7 mouse cellular contexts compared by ENCODE assay signal in genomic region chr11:6187878-6188277, GRCm38 (mm10). TPM values are rescaled to one million over a fixed set of nuclear protein-coding genes. Genes with fewer than 3 reads are reported as not detected.
DNase-seq lines count a peak whose midpoint lies in the region; ATAC-seq and TF ChIP-seq lines count a peak whose summit lies in the region.

No protein-coding gene starts in this region.

- no peak; the same call in 1 of the 2 replicates for TF ChIP-seq CTCF in gastrocnemius, adult 2 months (IDR thresholded peaks at IDR 0.05)

- peak; percentile 95 to 98 for DNase-seq in cerebellum, postnatal 36 days
- DNase-seq in gastrocnemius, adult 2 months, result peak; percentile 91
- DNase-seq in hindlimb bud, embryonic 11.5 days (ENCODE audit: extremely low spot score, low read depth, low spot score), result peak; percentile 89
- DNase-seq in left cerebral cortex, adult 18-20 months (ENCODE audit: low spot score in 2 of 2), result peak; percentile 94 to 96
- DNase-seq in midbrain, embryonic 10.5 days (ENCODE audit: low spot score), result peak; percentile 77
- DNase-seq in right cerebral cortex, postnatal 4 days, result peak; percentile 89

- peak; percentile 34 for ATAC-seq in activated CD4-positive, CD25-positive, alpha-beta regulatory T cell, adult 4 months

- H3K27me3 ChIP-seq in midbrain, embryonic 10.5 days (ENCODE audit: low read depth, poor library complexity, severe bottlenecking), result no peaks in the 10 kb centered on the region

- H3K36me3 ChIP-seq in midbrain, embryonic 10.5 days, result peaks cover 41% of the 10 kb centered on the region

- peak overlapping the region; percentile 77 for H3K27ac ChIP-seq in gastrocnemius, adult 2 months
- H3K27ac ChIP-seq in midbrain, embryonic 10.5 days (replicated peaks), result no peak overlapping the region

- 21% methylated on average over 2 of the region's 2 CpGs for WGBS in midbrain, embryonic 10.5 days

- H3K4me3 ChIP-seq in gastrocnemius, adult 2 months, result no peak overlapping the region
- H3K4me3 ChIP-seq in midbrain, embryonic 10.5 days, result no peak overlapping the region

- intact Hi-C loops in gastrocnemius, adult 2 months (cut with DNase I), result loop anchor here (1.0 to 10.0 kb wide), 2 partner anchors 153 to 192 kb away; no protein-coding TSS in a partner anchor

- no peaks in the 10 kb centered on the region for H3K9me3 ChIP-seq in midbrain, embryonic 10.5 days (replicated peaks)

- H3K4me1 ChIP-seq in midbrain, embryonic 10.5 days, result peaks cover 27% of the 10 kb centered on the region

RNA-seq across cellular contexts. Expression of gene A730071L15Rik, which starts 12.0 kb away (rescaled TPM):
- not detected for polyA plus RNA-seq in activated CD4-positive, CD25-positive, alpha-beta regulatory T cell, adult 4 months (2017; shearing (Covaris generic))
- total RNA-seq in gastrocnemius, adult 2 months (2021), result under 1 TPM; 0.15 to 0.20 TPM
- under 1 TPM; 0.28 to 0.30 TPM for total RNA-seq in left cerebral cortex, adult 18-20 months (2021)
- polyA plus RNA-seq in midbrain, embryonic 10.5 days (2016; fragmentation: Nextera tagmentation; extraction: Ambion mirVana), result 0.37 and 0.84 TPM in 2 replicates

RNA-seq across cellular contexts. Expression of gene Nudcd3, which starts 12.3 kb away (rescaled TPM):
- polyA plus RNA-seq in activated CD4-positive, CD25-positive, alpha-beta regulatory T cell, adult 4 months (2017; shearing (Covaris generic)), result 10 to 100 TPM; 28.9 to 32.6 TPM
- total RNA-seq in gastrocnemius, adult 2 months (2021), result 10 to 100 TPM; 64.3 to 67.9 TPM
- 100 to 1,000 TPM; 119 to 128 TPM for total RNA-seq in left cerebral cortex, adult 18-20 months (2021)
- polyA plus RNA-seq in midbrain, embryonic 10.5 days (2016; fragmentation: Nextera tagmentation; extraction: Ambion mirVana), result 52.0 and 53.7 TPM in 2 replicates

RNA-seq across cellular contexts. Expression of gene Npc1l1, which starts 42.1 kb away (rescaled TPM):
- polyA plus RNA-seq in activated CD4-positive, CD25-positive, alpha-beta regulatory T cell, adult 4 months (2017; shearing (Covaris generic)), result not detected
- under 1 TPM; 0.31 to 0.36 TPM for total RNA-seq in gastrocnemius, adult 2 months (2021)
- total RNA-seq in left cerebral cortex, adult 18-20 months (2021), result under 1 TPM; 0.63 to 0.68 TPM
- polyA plus RNA-seq in midbrain, embryonic 10.5 days (2016; fragmentation: Nextera tagmentation; extraction: Ambion mirVana), result not detected in 2 replicates
